Mouse (Mus musculus): ENCODE measurements around the gene Usp7.
"Not testable (repeated sequence)": the region's sequence is repeated elsewhere in the genome, so short reads cannot be mapped to it uniquely, and the experiment has no call there.

Gene Usp7

GRCm38 (mm10) chr16:8748175-8748846 lies 43.8 kb downstream of the Usp7 start:
- DNase-seq: no peak

- no peak for DNase-seq
These were observed 44.3 kb downstream of the Usp7 start for GRCm38 (mm10) chr16:8747772-8748171.

GRCm38 (mm10) chr16:8746509-8746908 lies 45.6 kb downstream of the Usp7 start:
- no peak for DNase-seq

GRCm38 (mm10) chr16:8745751-8746150 lies 46.4 kb downstream of the Usp7 start:
- DNase-seq: peak; percentile 65 to 80

- no peak for DNase-seq
These were observed 48.1 kb downstream of the Usp7 start for GRCm38 (mm10) chr16:8743989-8744388.

GRCm38 (mm10) chr16:8741697-8742096 lies 50.4 kb downstream of the Usp7 start:
- DNase-seq: no peak

- DNase-seq: no peak
These were observed 51.0 kb downstream of the Usp7 start for GRCm38 (mm10) chr16:8741110-8741509.

GRCm38 (mm10) chr16:8738542-8739514 lies 53.3 kb downstream of the Usp7 start:
- peak; percentile 84 to 85 for DNase-seq

GRCm38 (mm10) chr16:8737666-8738541 lies 54.2 kb downstream of the Usp7 start:
- DNase-seq: peak; percentile 64 to 72

- no peak for DNase-seq
These were observed 54.8 kb downstream of the Usp7 start for GRCm38 (mm10) chr16:8737341-8737665.

GRCm38 (mm10) chr16:8736757-8737156 lies 55.4 kb downstream of the Usp7 start:
- DNase-seq: no peak

GRCm38 (mm10) chr16:8736032-8736431 lies 56.1 kb downstream of the Usp7 start:
- DNase-seq: no peak

GRCm38 (mm10) chr16:8734693-8735092 lies 57.4 kb downstream of the Usp7 start:
- no peak for DNase-seq

- no peak for DNase-seq
These were observed 58.5 kb downstream of the Usp7 start for GRCm38 (mm10) chr16:8733624-8734023.

- DNase-seq: not testable (repeated sequence)
These were observed 59.7 kb downstream of the Usp7 start for GRCm38 (mm10) chr16:8732450-8732849.

- no peak for DNase-seq
These were observed 60.5 kb downstream of the Usp7 start for GRCm38 (mm10) chr16:8731630-8732029.

- DNase-seq: no peak
These were observed 63.9 kb downstream of the Usp7 start for GRCm38 (mm10) chr16:8728111-8728748.

- no peak for DNase-seq
These were observed 66.3 kb downstream of the Usp7 start for GRCm38 (mm10) chr16:8725807-8726206.

GRCm38 (mm10) chr16:8724031-8724430 lies 68.1 kb downstream of the Usp7 start:
- no peak for DNase-seq

- no peak for DNase-seq
These were observed 71.7 kb downstream of the Usp7 start for GRCm38 (mm10) chr16:8720447-8720846.

- DNase-seq: no peak
These were observed 74.4 kb downstream of the Usp7 start for GRCm38 (mm10) chr16:8717744-8718143.

GRCm38 (mm10) chr16:8716300-8716699 lies 75.8 kb downstream of the Usp7 start:
- DNase-seq: no peak
